Mouse (Mus musculus): ENCODE measurements at regions not wholly inside any gene's neighbourhood (a gene's known extent, or its start where the extent isn't known, plus 50 kb on each side); places are given as distances from the start of the nearest gene placed in this dataset.
A peak's percentile ranks its signal among the peaks of the same experiment; 100 is the strongest.

DNA sequence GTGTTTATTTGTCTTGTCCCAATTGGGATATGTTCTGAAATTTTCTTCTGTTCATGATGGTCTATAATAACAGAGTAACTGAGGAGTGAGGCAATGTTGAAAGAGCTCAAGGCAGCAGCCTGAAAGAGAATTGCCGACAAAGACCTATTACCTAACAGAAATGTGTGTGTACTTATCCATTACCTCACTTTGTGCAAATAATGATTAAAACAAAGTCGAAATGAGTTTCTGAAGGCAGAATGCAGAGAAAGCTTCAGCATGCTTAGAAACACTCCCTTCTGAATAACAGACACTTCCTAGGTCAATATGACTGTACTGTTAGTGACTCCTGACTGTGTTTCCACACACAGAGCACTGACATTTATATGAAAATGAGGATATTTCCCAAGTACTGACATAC lies 63.0 kb downstream of the Kbtbd8 start:
- intact Hi-C loops (cut with DNase I) = no loop called here
- DNase-seq = no peak

DNA sequence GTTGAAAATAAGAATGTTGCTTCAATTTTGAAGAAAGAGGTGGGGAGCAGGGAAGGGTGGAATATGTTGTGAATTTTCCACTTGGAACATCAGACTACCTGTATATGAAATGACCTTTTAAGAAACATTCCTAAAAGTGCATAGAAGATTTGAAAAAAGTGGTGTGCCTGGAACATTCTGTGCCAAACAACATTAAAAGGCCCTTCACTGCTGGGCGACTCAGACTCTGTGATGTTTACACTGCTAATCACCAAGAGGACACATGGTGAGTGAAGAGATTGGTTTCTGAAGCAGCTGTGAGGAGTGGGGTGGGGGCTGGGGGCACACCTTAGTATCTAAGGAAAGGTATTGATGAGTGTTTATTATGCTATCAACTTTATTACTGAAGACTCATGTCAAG lies 65.2 kb downstream of the Kbtbd8 start:
- intact Hi-C loops (cut with DNase I) = no loop called here
- DNase-seq = no peak

DNA sequence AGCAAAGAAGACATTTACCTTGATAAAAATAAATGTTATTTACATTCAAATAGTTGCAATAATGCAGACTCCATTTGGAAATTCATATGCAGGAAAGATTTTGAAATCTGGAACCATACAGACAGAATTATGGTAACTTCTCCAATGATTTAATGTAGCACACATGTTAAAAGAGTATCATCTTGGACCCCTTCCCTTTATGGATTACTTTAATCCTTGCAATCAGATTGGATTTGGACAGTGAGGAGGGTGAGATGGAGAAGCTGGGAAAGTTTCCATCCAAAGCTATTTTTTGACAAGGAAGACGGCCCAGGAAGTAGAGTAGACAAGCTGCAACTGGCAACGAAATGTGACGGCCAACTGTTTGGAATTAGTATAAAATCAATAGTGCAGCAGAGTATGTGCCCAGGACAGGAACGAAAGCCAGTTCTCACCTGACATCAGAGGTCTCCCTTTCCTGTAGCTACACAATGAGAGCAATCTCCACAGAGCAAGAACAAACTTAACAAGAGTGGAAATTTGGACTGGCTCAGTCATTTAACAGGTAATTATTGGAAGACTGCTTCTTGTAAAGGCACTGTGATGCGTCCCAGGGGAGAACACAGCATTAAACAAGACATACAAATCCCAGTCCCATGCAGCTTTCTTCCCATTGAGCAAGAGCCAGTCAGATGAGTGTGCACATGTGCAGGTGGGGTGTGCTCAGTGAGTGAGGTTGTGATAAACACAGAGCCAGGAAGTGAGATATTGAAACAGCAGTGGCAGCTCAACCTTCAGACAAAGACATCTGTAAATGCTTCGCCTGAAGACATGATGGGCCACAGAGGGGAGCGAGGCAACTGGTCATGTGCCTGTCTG lies 68.3 kb downstream of the Kbtbd8 start:
- no peak for DNase-seq
- intact Hi-C loops (cut with DNase I) = no loop called here

DNA sequence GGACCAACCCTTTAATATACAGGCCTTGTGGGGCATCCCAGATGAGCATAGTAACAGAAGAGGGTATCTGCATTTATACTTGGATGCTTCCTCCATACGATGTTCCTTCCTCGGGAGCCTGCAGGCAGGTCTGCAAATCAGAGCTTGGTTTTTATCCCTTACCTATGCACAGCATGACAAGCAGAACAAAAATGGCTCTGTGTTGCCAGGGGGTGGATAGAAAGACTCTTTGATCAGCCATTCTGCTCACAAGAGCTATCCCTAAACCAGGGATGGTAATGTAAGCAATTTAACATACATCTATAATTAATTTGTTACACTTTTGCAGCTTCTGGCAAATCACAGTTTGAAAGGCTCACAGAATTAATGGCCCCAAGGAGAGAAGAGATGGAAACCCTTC lies 79.6 kb downstream of the Kbtbd8 start:
- DNase-seq = no peak
- intact Hi-C loops (cut with DNase I) = no loop called here

DNA sequence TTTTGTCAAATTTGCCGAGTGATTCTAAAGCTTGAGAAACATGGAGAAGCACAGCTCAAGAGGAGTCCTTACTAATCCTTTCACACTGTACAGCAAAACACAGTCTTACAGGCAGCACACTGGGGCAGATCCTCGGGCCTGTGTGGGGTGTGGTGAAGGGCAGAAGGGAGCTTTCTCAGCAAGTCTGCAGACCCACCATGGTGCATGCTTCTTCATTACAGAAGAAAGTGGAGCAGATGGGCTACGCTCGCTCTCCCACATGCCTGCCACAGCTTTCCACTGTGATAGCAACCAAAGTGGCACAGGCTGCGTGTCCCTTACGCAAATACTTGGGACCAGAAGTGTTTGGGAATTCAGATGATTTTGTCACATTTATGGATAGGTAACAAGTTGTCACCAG lies 81.6 kb downstream of the Kbtbd8 start:
- intact Hi-C loops (cut with DNase I) = no loop called here
- DNase-seq = peak; percentile 14

DNA sequence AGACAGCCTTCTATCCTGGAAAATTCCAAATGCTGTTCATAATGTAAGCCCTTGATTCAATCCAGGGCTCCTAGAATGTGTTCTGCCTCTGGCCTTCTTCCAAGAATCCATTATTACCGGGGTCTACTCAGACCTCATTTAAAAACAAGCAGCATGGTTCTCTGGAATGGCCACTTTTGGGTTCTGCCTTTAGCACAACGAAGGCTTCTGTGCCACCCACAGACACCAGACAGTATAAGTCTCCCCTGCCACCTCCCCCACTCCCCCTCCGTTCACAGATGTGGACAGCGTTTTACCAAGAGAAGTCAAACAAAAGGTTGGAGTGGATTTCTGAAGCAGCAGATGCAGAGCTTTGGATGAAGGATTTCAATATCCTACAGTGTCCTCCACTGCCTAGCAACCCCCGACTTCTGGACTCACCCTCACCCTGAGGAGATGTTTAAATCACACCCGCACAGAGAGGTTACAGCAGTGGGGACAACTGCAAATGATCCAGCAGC lies 85.3 kb downstream of the Kbtbd8 start:
- intact Hi-C loops (cut with DNase I) = loop anchor here (10.0 kb wide), 1 partner anchor 98 kb away; no protein-coding TSS in a partner anchor
- peak; percentile 4 for DNase-seq

DNA sequence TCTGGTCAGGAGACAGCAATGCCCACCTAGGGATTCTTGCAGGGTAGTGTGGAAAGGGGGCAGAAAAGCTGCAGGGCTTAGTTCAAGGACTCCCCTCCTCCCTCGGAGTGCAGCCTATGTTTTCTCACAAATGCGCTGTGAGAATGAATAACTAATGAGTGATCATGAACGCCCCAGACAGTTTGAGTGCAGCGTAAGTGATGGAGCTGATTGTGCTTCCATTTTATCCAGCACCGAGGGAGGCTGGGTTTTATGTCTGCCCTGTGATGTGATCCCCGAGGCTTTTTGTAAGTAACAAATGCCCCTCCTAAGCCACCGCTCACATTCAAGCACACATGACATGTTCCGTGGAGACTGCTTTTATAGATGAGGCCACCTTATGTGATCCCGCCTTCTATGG lies 85.9 kb downstream of the Kbtbd8 start:
- intact Hi-C loops (cut with DNase I) = loop anchor here (10.0 kb wide), 1 partner anchor 98 kb away; no protein-coding TSS in a partner anchor
- no peak for DNase-seq

DNA sequence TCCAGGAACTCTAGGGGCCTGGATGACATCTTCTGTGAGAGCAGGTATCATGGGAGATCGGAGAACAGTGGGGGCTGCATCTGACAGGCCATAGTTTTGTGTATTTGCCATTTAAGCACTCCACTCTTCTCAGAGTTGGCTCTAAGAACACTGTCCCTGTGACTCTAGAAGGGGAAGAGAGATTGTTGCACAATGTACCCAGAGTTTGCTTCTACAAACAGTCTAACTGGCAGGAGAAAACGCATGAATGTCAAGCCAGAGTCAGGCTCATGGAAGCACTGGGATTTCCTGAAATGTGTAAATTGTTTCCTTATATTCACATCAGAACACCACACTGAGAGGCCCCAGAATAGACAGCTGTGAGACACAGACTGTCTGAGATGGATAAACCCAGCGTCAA lies 87.2 kb downstream of the Kbtbd8 start:
- intact Hi-C loops (cut with DNase I) = loop anchor here (10.0 kb wide), 1 partner anchor 99 kb away; no protein-coding TSS in a partner anchor
- DNase-seq = no peak

DNA sequence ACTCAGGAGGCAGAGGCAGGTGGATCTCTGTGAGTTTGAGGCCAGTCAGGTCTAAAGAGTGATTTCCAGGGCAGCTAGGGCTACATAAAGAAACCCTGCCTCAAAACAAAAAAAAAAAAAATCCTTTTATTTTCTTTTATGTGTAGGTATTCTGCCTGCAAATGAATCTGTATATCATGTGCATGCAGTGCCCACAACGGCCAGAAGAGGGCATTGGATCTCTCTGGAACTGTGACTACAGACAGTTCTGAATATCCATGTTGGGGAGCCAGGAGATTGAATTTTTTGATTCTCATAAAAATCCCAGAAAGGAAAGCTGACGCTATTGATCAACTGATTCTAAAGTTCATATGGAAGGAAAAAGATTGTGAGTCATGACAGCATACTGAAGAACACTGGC lies 90.0 kb downstream of the Kbtbd8 start:
- intact Hi-C loops (cut with DNase I) = loop anchor here (10.0 kb wide), 1 partner anchor 102 kb away; no protein-coding TSS in a partner anchor
- DNase-seq = peak; percentile 52

DNA sequence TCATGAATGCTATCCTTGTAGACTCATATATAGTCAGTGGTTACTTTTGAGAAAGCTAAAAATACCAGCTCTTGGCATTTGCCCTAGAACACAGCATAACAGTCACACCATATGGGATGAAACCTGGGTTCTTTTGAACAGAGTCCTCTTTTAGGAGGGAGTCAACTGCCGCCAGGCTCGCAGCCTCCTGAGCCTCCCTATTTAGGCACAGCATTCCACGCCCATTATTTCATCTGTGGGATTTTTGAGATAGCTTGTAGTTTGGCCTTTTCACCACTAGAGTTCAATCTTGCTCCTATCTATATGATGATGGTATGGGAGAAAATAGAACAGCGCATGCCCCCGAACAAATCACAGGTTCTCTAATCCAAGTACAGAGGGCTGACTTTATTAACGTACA lies 100.4 kb downstream of the Kbtbd8 start:
- no peak for DNase-seq
- intact Hi-C loops (cut with DNase I) = no loop called here

DNA sequence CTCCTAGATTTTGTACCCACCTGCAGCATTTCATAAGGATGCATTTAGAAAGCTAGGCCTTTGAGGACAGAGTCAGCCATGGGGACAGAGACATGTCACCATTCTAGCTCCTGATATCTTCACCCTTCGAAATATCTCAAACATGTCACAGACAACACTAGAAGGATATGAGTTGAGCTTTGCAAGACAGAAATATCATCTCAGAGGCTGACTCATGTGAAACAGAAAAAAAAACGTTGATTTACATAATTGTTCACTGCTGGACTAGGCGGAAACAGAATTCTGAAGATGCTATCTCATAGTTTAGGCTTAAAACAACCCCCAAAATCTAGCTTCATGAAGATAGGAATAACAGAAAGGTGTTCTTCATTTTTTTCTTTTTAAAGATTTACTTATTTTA lies 101.8 kb downstream of the Kbtbd8 start:
- no peak for DNase-seq

DNA sequence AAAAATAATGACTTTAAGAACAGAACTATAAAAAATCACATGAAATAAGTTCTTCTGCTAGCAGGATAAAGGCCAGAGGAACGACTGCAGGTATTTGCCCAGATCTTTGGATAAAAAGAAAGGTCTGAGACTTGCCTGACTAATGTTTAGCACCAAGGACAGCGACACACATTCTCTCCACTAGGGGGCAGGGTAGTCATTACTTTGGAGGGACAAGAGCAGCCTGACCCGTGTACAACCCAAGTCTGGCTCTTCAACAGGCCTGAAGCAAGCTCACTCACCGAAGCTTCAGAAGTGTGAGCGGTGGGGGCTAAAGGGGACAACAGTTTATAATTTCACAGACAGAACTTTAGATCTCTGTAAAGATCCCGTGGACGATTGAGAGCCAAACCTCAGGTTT lies 98.4 kb upstream of the Gm10234 start:
- intact Hi-C loops (cut with DNase I) = loop anchor here (5.0 kb wide), 1 partner anchor 1784 kb away; no protein-coding TSS in a partner anchor
- DNase-seq = peak; percentile 87

More for the DNA sequence above, 101.8 kb downstream of the Kbtbd8 start:
- intact Hi-C loops (cut with DNase I) = no loop called here

DNA sequence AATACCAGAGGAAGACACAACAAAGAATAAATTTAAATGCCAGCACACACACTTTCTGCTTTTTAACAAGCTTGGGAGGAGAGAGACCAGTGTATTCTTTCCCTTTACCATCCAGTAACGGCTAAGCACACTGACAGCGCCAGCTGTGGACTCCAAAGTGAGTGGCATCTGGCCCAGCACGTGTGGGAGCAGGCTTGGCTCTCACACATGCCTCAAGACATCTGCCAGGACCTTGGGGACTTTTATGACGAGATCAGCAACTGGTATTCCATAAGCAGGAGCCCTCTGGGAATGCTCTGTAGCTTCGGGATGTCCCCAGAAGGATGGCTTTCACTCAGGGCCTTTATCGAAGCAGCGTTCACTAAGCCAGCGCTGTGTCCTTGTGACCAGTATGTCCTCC lies 92.0 kb upstream of the Gm10234 start:
- DNase-seq = peak; percentile 10
- intact Hi-C loops (cut with DNase I) = no loop called here

DNA sequence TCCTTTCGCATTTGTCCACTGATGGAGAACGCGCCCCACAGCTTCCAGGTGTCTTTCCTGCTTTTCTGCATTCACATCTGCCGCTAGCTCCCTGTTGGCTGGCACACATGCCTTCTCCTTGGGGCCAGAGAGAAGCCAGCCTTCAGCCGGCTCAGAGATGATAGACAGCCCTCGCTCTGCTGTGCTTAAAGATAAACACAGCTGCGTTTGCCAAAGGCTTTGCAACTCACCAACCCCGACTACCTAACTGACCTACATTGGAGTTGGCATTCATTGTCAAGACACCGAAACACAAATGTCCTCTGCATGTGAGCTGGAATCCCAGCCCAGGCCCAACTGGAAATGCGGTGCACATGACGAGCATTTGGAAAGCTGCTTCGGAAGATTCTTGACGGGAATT lies 87.2 kb upstream of the Gm10234 start:
- intact Hi-C loops (cut with DNase I) = no loop called here
- no peak for DNase-seq

DNA sequence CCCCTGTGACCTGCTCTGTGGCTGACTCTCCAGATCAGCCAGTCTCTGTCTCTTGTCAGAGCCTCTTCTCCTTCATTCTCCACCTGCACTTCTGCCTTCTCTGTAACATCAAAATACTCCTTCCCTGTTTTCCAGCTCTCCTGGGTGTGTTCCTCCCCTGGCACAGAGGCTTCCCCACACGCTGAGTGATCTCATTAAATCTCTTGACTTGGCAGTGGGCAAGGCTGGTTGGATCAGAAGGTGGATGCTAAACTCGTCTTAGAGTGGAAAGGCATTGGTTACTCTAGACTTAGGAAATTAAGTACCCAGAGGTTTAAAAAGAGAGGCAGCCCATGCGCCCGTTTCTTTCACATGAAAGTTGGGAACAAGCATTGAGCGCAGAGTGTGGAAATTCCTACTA lies 78.3 kb upstream of the Gm10234 start:
- intact Hi-C loops (cut with DNase I) = no loop called here
- peak; percentile 12 for DNase-seq

DNA sequence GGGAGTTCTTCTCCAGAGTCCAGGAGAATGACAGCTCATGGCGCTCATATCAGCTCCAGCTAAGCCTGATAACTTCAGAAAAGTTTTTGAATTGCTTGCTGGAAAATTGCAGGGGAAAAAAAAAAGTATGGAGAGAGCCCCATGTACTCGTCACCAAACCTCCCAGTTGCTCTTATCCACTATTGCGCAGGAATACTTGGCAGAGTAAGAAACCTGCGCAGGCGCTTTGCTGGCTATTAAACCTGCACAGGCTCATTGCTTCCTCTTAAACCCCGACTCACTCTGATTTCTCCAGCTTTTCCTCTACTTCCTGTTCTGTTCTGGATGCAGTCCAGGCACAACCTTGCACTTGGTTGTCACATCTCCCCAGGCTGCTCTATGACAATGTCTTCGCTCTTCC lies 77.0 kb upstream of the Gm10234 start:
- no peak for DNase-seq
- intact Hi-C loops (cut with DNase I) = no loop called here

DNA sequence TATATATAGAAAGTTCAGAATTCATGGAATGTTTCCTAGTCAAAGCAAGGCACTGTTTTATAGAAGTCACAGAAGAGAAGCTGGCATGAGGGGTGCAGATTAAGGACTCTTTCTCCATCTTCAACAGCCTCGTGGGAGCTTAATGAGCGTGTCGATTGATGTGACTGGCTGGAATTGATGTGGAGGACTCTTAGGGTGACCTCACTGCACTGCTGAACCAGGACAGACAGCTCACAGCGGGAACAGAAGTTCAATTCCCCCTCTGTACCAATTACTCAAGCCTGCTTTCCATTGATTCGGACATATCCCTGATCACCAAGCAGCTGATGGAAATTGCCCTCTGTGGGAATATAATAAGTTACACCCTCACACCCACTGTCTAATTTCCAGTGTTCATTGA lies 65.6 kb upstream of the Gm10234 start:
- intact Hi-C loops (cut with DNase I) = no loop called here
- no peak for DNase-seq

DNA sequence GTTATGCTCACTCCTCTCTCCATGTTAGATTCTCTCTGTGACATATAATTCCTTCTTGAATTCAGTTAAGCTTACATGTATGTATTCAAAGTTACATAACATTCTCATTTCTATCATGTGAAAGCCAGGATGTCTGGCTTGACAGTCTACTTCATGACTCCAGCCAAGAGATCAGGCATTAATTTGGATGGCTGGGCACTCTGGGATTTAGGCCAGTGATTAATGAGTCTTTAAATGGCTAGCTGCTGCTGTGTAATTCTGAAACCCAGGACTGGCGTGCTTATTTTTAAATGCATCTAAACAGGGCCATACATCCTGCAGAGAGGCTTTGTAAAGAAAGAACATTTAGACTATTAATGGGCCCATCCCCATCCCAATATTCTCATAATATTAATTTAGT lies 60.9 kb upstream of the Gm10234 start:
- DNase-seq = peak; percentile 48
- intact Hi-C loops (cut with DNase I) = no loop called here

DNA sequence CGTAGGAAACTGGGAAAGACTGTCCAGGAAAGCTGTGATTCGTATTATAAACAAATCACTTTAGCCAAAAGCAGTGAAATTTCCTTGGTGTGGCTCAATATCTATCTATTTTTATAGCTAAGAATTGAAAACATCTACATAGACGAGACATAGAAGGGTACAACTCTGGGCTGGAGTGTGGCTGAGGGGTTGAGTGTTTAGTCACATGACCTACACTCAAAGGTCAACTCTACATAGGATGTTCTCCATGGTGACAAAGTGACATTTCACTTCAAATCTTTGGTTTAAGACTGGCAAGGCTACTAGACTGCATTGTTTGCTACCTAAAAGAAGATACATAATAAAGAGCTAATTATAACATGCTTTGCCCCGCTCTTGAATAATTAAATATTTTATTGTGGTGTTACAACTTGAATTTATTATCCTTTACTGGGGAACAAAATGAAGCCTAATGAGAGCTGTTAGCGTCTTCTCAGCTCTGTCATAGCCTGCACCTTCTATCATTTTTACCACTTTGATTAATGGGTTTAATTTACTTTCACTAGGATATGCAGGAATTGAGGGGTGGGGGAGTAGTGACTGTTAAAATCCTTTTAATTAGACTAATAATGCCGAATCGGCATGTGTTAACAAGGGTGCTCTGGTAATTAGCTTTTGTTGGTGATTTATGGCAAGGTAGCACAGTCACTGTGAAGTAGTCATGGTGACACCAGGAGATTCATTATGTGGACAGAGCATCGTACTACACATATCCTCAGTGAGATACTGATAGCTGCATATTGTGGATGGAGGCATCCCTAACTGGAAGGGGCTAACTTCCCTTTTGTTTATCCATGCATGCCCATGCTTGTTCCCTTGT lies 57.7 kb upstream of the Gm10234 start:
- intact Hi-C loops (cut with DNase I) = no loop called here

DNA sequence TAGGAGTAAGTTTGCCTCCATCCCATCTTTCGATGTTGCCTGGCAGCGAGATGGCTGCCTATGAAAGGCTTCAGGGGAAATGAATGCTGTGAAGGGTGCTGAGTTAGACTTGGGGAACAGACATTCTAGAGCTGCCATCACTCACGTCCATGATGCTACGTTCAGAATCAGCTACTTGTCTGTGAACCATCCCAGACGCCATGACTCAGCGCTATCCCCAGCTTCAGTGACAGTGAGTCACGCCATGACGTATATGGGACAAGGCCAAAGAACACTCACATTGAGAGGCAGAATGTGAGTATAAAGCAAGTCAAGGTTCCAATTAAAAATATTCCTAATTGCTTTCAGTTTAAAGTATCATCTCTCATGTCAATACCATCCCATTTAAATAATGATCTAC lies 52.4 kb upstream of the Gm10234 start:
- intact Hi-C loops (cut with DNase I) = no loop called here
- no peak for DNase-seq

More for the DNA sequence above, 57.7 kb upstream of the Gm10234 start:
- no peak for DNase-seq
